Mouse (Mus musculus) cerebellum, adult 2 months (tissue): ENCODE measurements around the gene Ralgapb. TPM values are rescaled to one million over a fixed set of nuclear protein-coding genes. Genes with fewer than 3 reads are reported as not detected.

Experiments used
- DNase-seq, 2 experiments: peaks; one replicate each; pipeline ENCODE4 v3.0.0; 2021
- H3K27ac ChIP-seq: fragments of 200-500 bp; 2 replicates; pipeline ENCODE4 v1.5.1; 2012; ENCODE audit warnings: low read length, control low read depth, inconsistent platforms; ENCODE audit not compliant: insufficient read depth
- H3K27me3 ChIP-seq: fragments of 200-500 bp; 2 replicates; pipeline ENCODE4 v1.6.1; 2012; ENCODE audit warnings: inconsistent platforms, mild to moderate bottlenecking, low read length, moderate library complexity; ENCODE audit not compliant: control insufficient read depth, insufficient read depth
- H3K4me1 ChIP-seq: fragments of 200-500 bp; 2 replicates; pipeline ENCODE4 v1.6.1; 2011; ENCODE audit warnings: low read length; ENCODE audit not compliant: control insufficient read depth, insufficient read depth
- H3K4me3 ChIP-seq: fragments of 200-500 bp; replicated peaks from 2 replicates; pipeline ENCODE3; 2011; ENCODE audit warnings: mild to moderate bottlenecking, low read depth, low read length, control low read depth; ENCODE audit not compliant: insufficient read depth
- CTCF ChIP-seq: fragments of 200-500 bp; IDR thresholded peaks from 2 replicates; pipeline ENCODE4 v1.5.1; 2011; ENCODE audit warnings: low read depth, mild to moderate bottlenecking, control low read depth, low read length, moderate library complexity, borderline replicate concordance; ENCODE audit not compliant: insufficient read depth
- POLR2A ChIP-seq: fragments of 200-500 bp; IDR thresholded peaks from 2 replicates; pipeline ENCODE4 v1.6.1; 2011; ENCODE audit warnings: low read length, control low read depth, borderline replicate concordance; ENCODE audit not compliant: insufficient read depth
- WGBS: fragments of 180-500 bp; shearing (Covaris S2); methylation state at CpG from one replicate; pipeline ENCODE4 v1.1.7; 2018; 5-methylcytosine and 5-hydroxymethylcytosine counted together
- polyA plus RNA-seq: library from polyadenylated mRNA; depleted of rRNA; stranded (reverse); fragments of >200 nt; gene quantifications from 2 replicates; pipeline ENCODE4 v1.2.3, GENCODE M21; 2012

Ralgapb gene
- polyA plus RNA-seq, 1 experiment: 53.3 TPM

GRCm38 (mm10) chr2:158462450-158462849 is 52.8 kb downstream of the Ralgapb start:
- Histone ChIP-seq H3K27me3 (no peaks in the 10 kb centered on the region), H3K27ac (no peak overlapping the region), H3K4me1 (no peaks in the 10 kb centered on the region), H3K4me3 (no peak overlapping the region)
- no peak for DNase-seq
- WGBS: 81% methylated on average over 1 of the region's 1 CpGs
- TF ChIP-seq CTCF: no peak
- TF ChIP-seq POLR2A: no peak

- no peak for DNase-seq
- WGBS: 82% methylated on average over 1 of the region's 1 CpGs
- no peaks in the 10 kb centered on the region for H3K4me1 ChIP-seq
- no peak overlapping the region for H3K4me3 ChIP-seq
- H3K27me3 ChIP-seq: no peaks in the 10 kb centered on the region
- no peak overlapping the region for H3K27ac ChIP-seq
- TF ChIP-seq CTCF (no peak), POLR2A (no peak)
Observed at GRCm38 (mm10) chr2:158474159-158474558, 64.5 kb downstream of the Ralgapb start.

GRCm38 (mm10) chr2:158477640-158478039 is 68.0 kb downstream of the Ralgapb start:
- DNase-seq: no peak

GRCm38 (mm10) chr2:158498457-158498856 is 88.8 kb downstream of the Ralgapb start:
- TF ChIP-seq POLR2A (no peak), CTCF (no peak)
- WGBS: 52% methylated on average over 5 of the region's 5 CpGs
- H3K27ac ChIP-seq: no peak overlapping the region
- no peak overlapping the region for H3K4me3 ChIP-seq
- no peaks in the 10 kb centered on the region for H3K4me1 ChIP-seq
- no peaks in the 10 kb centered on the region for H3K27me3 ChIP-seq
- no peak for DNase-seq

More at GRCm38 (mm10) chr2:158477640-158478039, 68.0 kb downstream of the Ralgapb start:
- Histone ChIP-seq H3K27ac (no peak overlapping the region), H3K4me1 (no peaks in the 10 kb centered on the region), H3K4me3 (no peak overlapping the region), H3K27me3 (no peaks in the 10 kb centered on the region)
- TF ChIP-seq CTCF (no peak), POLR2A (no peak)
- 80% methylated on average over 3 of the region's 3 CpGs for WGBS

- DNase-seq: no peak
- Histone ChIP-seq H3K27ac (no peak within 1 kb of the TSS), H3K4me3 (no peak within 1 kb of the TSS), H3K4me1 (no peaks in the 10 kb centered on the region), H3K27me3 (no peaks in the 10 kb centered on the region)
- 83% methylated on average over 11 of the region's 11 CpGs for WGBS
- TF ChIP-seq POLR2A: no peak
- TF ChIP-seq CTCF: no peak
Observed at GRCm38 (mm10) chr2:158501836-158502812, 92.5 kb downstream of the Ralgapb start, which contains the start of gene Adig. Adig (plus strand) TSS chr2:158502612.

GRCm38 (mm10) chr2:158503226-158503625 is 93.6 kb downstream of the Ralgapb start:
- TF ChIP-seq CTCF: no peak
- no peak for TF ChIP-seq POLR2A
- WGBS: 86% methylated on average over 7 of the region's 7 CpGs
- H3K27me3 ChIP-seq: no peaks in the 10 kb centered on the region

GRCm38 (mm10) chr2:158503671-158504070 is 94.0 kb downstream of the Ralgapb start:
- 63% methylated on average over 4 of the region's 4 CpGs for WGBS
- no peak for DNase-seq
- no peaks in the 10 kb centered on the region for H3K4me1 ChIP-seq

More at GRCm38 (mm10) chr2:158503226-158503625, 93.6 kb downstream of the Ralgapb start:
- no peak overlapping the region for H3K27ac ChIP-seq
- H3K4me3 ChIP-seq: no peak overlapping the region
- no peak for DNase-seq
- no peaks in the 10 kb centered on the region for H3K4me1 ChIP-seq

GRCm38 (mm10) chr2:158506475-158506874 is 96.8 kb downstream of the Ralgapb start:
- Histone ChIP-seq H3K27ac (no peak overlapping the region), H3K4me3 (no peak overlapping the region), H3K27me3 (no peaks in the 10 kb centered on the region), H3K4me1 (no peaks in the 10 kb centered on the region)
- 71% methylated on average over 5 of the region's 5 CpGs for WGBS
- DNase-seq: no peak
- no peak for TF ChIP-seq POLR2A
- TF ChIP-seq CTCF: no peak

More at GRCm38 (mm10) chr2:158503671-158504070, 94.0 kb downstream of the Ralgapb start:
- TF ChIP-seq CTCF (no peak), POLR2A (no peak)
- Histone ChIP-seq H3K4me3 (no peak overlapping the region), H3K27me3 (no peaks in the 10 kb centered on the region), H3K27ac (no peak overlapping the region)
